In genomic region chr6:85368166-85368565, GRCm38 (mm10) we compare ENCODE assay signal across 34 mouse cellular contexts. TPM values are rescaled to one million over a fixed set of nuclear protein-coding genes. Genes with fewer than 3 reads are reported as not detected.
DNase-seq lines count a peak whose midpoint lies in the region; ATAC-seq and TF ChIP-seq lines count a peak whose summit lies in the region.
"Had no signal": no experiment of that assay in that cellular context is flagged by ENCODE, and none has a peak within 500 bp of the region (broad histone marks: within the 10 kb centered on the region; RNA-seq: fewer than 3 reads in every experiment).

No protein-coding gene starts in this region.

- 80% methylated on average over 1 of the region's 1 CpGs for WGBS in heart, embryonic 14.5 days
- 50% methylated on average over 1 of the region's 1 CpGs for WGBS in kidney, adult 2 months
- 86% methylated on average over 1 of the region's 1 CpGs for WGBS in kidney, embryonic 14.5 days

- no peak for TF ChIP-seq POLR2A in kidney, adult 2 months (IDR thresholded peaks at IDR 0.05; ENCODE audit: low read depth, low read length)

- intact Hi-C loops in gastrocnemius, adult 2 months (cut with DNase I) = no loop called here
- intact Hi-C loops in heart, postnatal 36 days (cut with DNase I) = no loop called here

- H3K27ac ChIP-seq in gastrocnemius, adult 2 months = peak overlapping the region; percentile 92
- H3K27ac ChIP-seq in heart, embryonic 14.5 days (replicated peaks in 1 of 2; ENCODE audit: control insufficient read depth in 1 of 2, insufficient read depth in 1 of 2, low read depth in 2 of 2, low read length in 2 of 2) = peak overlapping the region; percentile 83 to 96
- peak overlapping the region; percentile 78; the same call in 1 of the 2 replicates for H3K27ac ChIP-seq in kidney, adult 2 months (ENCODE audit: insufficient read depth, low read depth, low read length)
- no peak overlapping the region for H3K27ac ChIP-seq in kidney, embryonic 14.5 days (ENCODE audit: low read depth, low read length)
- peak overlapping the region; percentile 87; the same call in 1 of the 2 replicates for H3K27ac ChIP-seq in brown adipose tissue, adult 24 weeks (replicated peaks; ENCODE audit: low read depth, low read length)
- H3K27ac ChIP-seq: forebrain, embryonic 13.5 days; hindbrain, embryonic 13.5 days; liver, embryonic 14.5 days; neural tube, embryonic 12.5 days; stomach, postnatal 0 days had no signal

- no peak for ATAC-seq in heart, embryonic 14.5 days (ENCODE audit: insufficient number of reproducible peaks, insufficient read depth, low FRiP score, low read depth)
- no peak for ATAC-seq in kidney, embryonic 14.5 days (ENCODE audit: low FRiP score, low TSS enrichment)
- ATAC-seq: forebrain, embryonic 13.5 days; midbrain, embryonic 16.5 days; Patski had no signal

- DNase-seq in gastrocnemius, adult 2 months = no peak
- no peak for DNase-seq in gastrocnemius, adult 8-10 months (ENCODE audit: low spot score in 2 of 2)
- DNase-seq in heart, postnatal 36 days = no peak
- peak; percentile 72 for DNase-seq in kidney, adult 2 months
- DNase-seq in thymus, postnatal 36 days = no peak
- DNase-seq: adrenal gland, postnatal 10 days; cerebellum, adult 11-12 months; cerebellum, postnatal 14 days; gastrocnemius, postnatal 25 days; heart, adult 18-20 months; layer of hippocampus, postnatal 36 days; left cerebral cortex, postnatal 4 days; liver; lung, adult 2 months; right cerebral cortex, adult 18-20 months; thymus, adult 2 months; thymus, postnatal 4 days had no signal

- H3K9ac ChIP-seq in heart, embryonic 14.5 days (ENCODE audit: low read length) = peak overlapping the region; percentile 62; the same call in 1 of the 2 replicates
- H3K9ac ChIP-seq in kidney, embryonic 14.5 days (ENCODE audit: low read depth, low read length) = no peak overlapping the region
- H3K9ac ChIP-seq: forebrain, embryonic 13.5 days; hindbrain, embryonic 13.5 days; liver, embryonic 14.5 days; neural tube, embryonic 12.5 days had no signal

- peaks cover 82 to 94% of the 10 kb centered on the region in 2 experiments for H3K4me1 ChIP-seq in heart, embryonic 14.5 days (ENCODE audit: control insufficient read depth in 2 of 2, insufficient read depth in 2 of 2, low read length in 2 of 2)
- peaks cover 80% of the 10 kb centered on the region for H3K4me1 ChIP-seq in kidney, adult 2 months (ENCODE audit: control insufficient read depth, insufficient read depth, low read length)
- peaks cover 23% of the 10 kb centered on the region; the same call in 1 of the 2 replicates for H3K4me1 ChIP-seq in kidney, embryonic 14.5 days (ENCODE audit: control insufficient read depth, insufficient read depth, low read length)
- H3K4me1 ChIP-seq in brown adipose tissue, adult 24 weeks (ENCODE audit: control insufficient read depth, insufficient read depth, insufficient read length, low read length) = peaks cover 55% of the 10 kb centered on the region

- H3K9me3 ChIP-seq in heart, embryonic 14.5 days (ENCODE audit: control insufficient read depth, low read length) = no peaks in the 10 kb centered on the region
- H3K9me3 ChIP-seq in kidney, embryonic 14.5 days (ENCODE audit: control insufficient read depth, low read length) = no peaks in the 10 kb centered on the region
- H3K9me3 ChIP-seq: forebrain, embryonic 13.5 days; hindbrain, embryonic 13.5 days; neural tube, embryonic 12.5 days had no signal

- peaks cover 26% of the 10 kb centered on the region for H3K36me3 ChIP-seq in heart, embryonic 14.5 days (ENCODE audit: control insufficient read depth, insufficient read depth, low read length)
- H3K36me3 ChIP-seq in kidney, adult 2 months (ENCODE audit: control insufficient read depth, insufficient read depth, low read length) = no peaks in the 10 kb centered on the region; the same call in 1 of the 2 replicates
- H3K36me3 ChIP-seq in kidney, embryonic 14.5 days (ENCODE audit: control insufficient read depth, insufficient read depth, low read length) = no peaks in the 10 kb centered on the region
- H3K36me3 ChIP-seq: neural tube, embryonic 12.5 days had no signal

- TF ChIP-seq CTCF in gastrocnemius, adult 2 months (IDR thresholded peaks at IDR 0.05) = no peak
- no peak for TF ChIP-seq CTCF in kidney, adult 2 months (conservative IDR thresholded peaks at IDR 0.05; ENCODE audit: insufficient read depth, insufficient read length, low read depth, low read length)

- H3K4me2 ChIP-seq in heart, embryonic 14.5 days (ENCODE audit: low read length) = peak overlapping the region; percentile 87
- no peak overlapping the region for H3K4me2 ChIP-seq in kidney, embryonic 14.5 days (replicated peaks; ENCODE audit: low read depth, low read length)
- H3K4me2 ChIP-seq: forebrain, embryonic 13.5 days; hindbrain, embryonic 13.5 days; midbrain, embryonic 11.5 days; neural tube, embryonic 12.5 days had no signal

- H3K4me3 ChIP-seq in gastrocnemius, adult 2 months = peak overlapping the region; percentile 52
- H3K4me3 ChIP-seq in heart, embryonic 14.5 days (ENCODE audit: control insufficient read depth in 1 of 2, insufficient read depth in 1 of 2, low read depth in 1 of 2, low read length in 2 of 2) = no peak overlapping the region
- no peak overlapping the region for H3K4me3 ChIP-seq in kidney, adult 2 months (ENCODE audit: insufficient read depth, low read depth, low read length)
- H3K4me3 ChIP-seq in kidney, embryonic 14.5 days (ENCODE audit: low read length) = no peak overlapping the region
- H3K4me3 ChIP-seq in brown adipose tissue, adult 24 weeks (ENCODE audit: insufficient read depth, low read depth, low read length) = no peak overlapping the region
- H3K4me3 ChIP-seq: forebrain, embryonic 13.5 days; hindbrain, embryonic 13.5 days; neural tube, embryonic 12.5 days had no signal

- H3K27me3 ChIP-seq in heart, embryonic 14.5 days (ENCODE audit: control insufficient read depth, insufficient read depth, low read length) = no peaks in the 10 kb centered on the region
- H3K27me3 ChIP-seq in kidney, adult 2 months (replicated peaks; ENCODE audit: control insufficient read depth, insufficient read depth, low read length) = no peaks in the 10 kb centered on the region
- H3K27me3 ChIP-seq in kidney, embryonic 14.5 days (ENCODE audit: control insufficient read depth, insufficient read depth, low read length) = no peaks in the 10 kb centered on the region; the same call in 1 of the 2 replicates
- H3K27me3 ChIP-seq: forebrain, embryonic 13.5 days; neural tube, embryonic 12.5 days; Patski had no signal

RNA-seq across cellular contexts. Expression of gene Rab11fip5, which starts 6.3 kb away (rescaled TPM):
- total RNA-seq in gastrocnemius, adult 2 months (2021) = 10 to 100 TPM; 24.2 to 28.2 TPM
- 10 to 100 TPM; 23.8 to 35.6 (median 30.0) TPM for total RNA-seq in gastrocnemius, adult 8-10 months (2022)
- polyA plus RNA-seq in heart, embryonic 14.5 days (2014; fragmentation: Nextera tagmentation; extraction: Ambion mirVana) = 36.5 and 42.2 TPM in 2 replicates
- 10 to 100 TPM; 65.0 to 67.0 TPM for total RNA-seq in heart, postnatal 36 days (2021)
- 56.8 and 63.6 TPM in 2 replicates for polyA plus RNA-seq in kidney, adult 2 months (2012; rRNA removed)
- polyA plus RNA-seq in kidney, embryonic 14.5 days (2014; fragmentation: Nextera tagmentation; extraction: Ambion mirVana) = 7.7 and 9.0 TPM in 2 replicates
- 10.0 and 10.3 TPM in 2 replicates for polyA plus RNA-seq in brown adipose tissue, adult 24 weeks (2012; ENCODE audit: insufficient read depth, insufficient read length, missing spikeins)

RNA-seq across cellular contexts. Expression of gene Sfxn5, which starts 34.9 kb away (rescaled TPM):
- 1 to 10 TPM; 5.9 to 7.3 TPM for total RNA-seq in gastrocnemius, adult 2 months (2021)
- total RNA-seq in gastrocnemius, adult 8-10 months (2022) = 1 to 10 TPM; 4.2 to 6.0 (median 5.5) TPM
- 2.7 and 3.1 TPM in 2 replicates for polyA plus RNA-seq in heart, embryonic 14.5 days (2014; fragmentation: Nextera tagmentation; extraction: Ambion mirVana)
- total RNA-seq in heart, postnatal 36 days (2021) = 1 to 10 TPM; 3.4 to 4.1 TPM
- polyA plus RNA-seq in kidney, adult 2 months (2012; rRNA removed) = 23.6 and 25.8 TPM in 2 replicates
- 9.3 and 11.9 TPM in 2 replicates for polyA plus RNA-seq in kidney, embryonic 14.5 days (2014; fragmentation: Nextera tagmentation; extraction: Ambion mirVana)
- 51.9 and 66.8 TPM in 2 replicates for polyA plus RNA-seq in brown adipose tissue, adult 24 weeks (2012; ENCODE audit: insufficient read depth, insufficient read length, missing spikeins)

RNA-seq across cellular contexts. Expression of gene Noto, which starts 55.5 kb away (rescaled TPM):
- not detected for total RNA-seq in gastrocnemius, adult 2 months (2021)
- not detected for total RNA-seq in gastrocnemius, adult 8-10 months (2022)
- polyA plus RNA-seq in heart, embryonic 14.5 days (2014; fragmentation: Nextera tagmentation; extraction: Ambion mirVana) = not detected in 2 replicates
- not detected for total RNA-seq in heart, postnatal 36 days (2021)
- polyA plus RNA-seq in kidney, adult 2 months (2012; rRNA removed) = not detected in 2 replicates
- not detected in 2 replicates for polyA plus RNA-seq in kidney, embryonic 14.5 days (2014; fragmentation: Nextera tagmentation; extraction: Ambion mirVana)
- not detected in 2 replicates for polyA plus RNA-seq in brown adipose tissue, adult 24 weeks (2012; ENCODE audit: insufficient read depth, insufficient read length, missing spikeins)
- total RNA-seq: adrenal gland, postnatal 10 days; gastrocnemius, postnatal 25 days; heart, adult 18-20 months; layer of hippocampus, postnatal 36 days; left cerebral cortex, postnatal 4 days; megakaryocyte, adult 5-6 weeks; MEL had no signal
- polyA plus RNA-seq: cortical plate, adult 2 months; forebrain, embryonic 13.5 days; hindbrain, embryonic 13.5 days; kidney, embryonic 16.5 days; large intestine, adult 2 months; liver, embryonic 14.5 days; lung, adult 2 months; midbrain, embryonic 11.5 days; midbrain, embryonic 16.5 days; neural tube, embryonic 12.5 days; Patski; spleen, adult 2 months; stomach, postnatal 0 days had no signal
